Mouse (Mus musculus): ENCODE measurements around the gene Sppl3. TPM values are rescaled to one million over a fixed set of nuclear protein-coding genes. Genes with fewer than 3 reads are reported as not detected.

Gene Sppl3
- polyA plus RNA-seq, 1 experiment from 2014 or later: 39.9 TPM

GRCm38 (mm10) chr5:115055418-115055817 is 44.5 kb downstream of the Sppl3 start:
- Histone ChIP-seq H3K4me1 (ENCODE audit: control insufficient read depth in 2 of 2, insufficient read depth in 2 of 2, low read length in 2 of 2) (peaks cover 19 to 54% of the 10 kb centered on the region in 2 experiments), H3K4me3 (ENCODE audit: control insufficient read depth in 1 of 2, insufficient read depth in 1 of 2, low read depth in 1 of 2, low read length in 2 of 2) (no peak overlapping the region), H3K4me2 (ENCODE audit: low read length) (no peak overlapping the region), H3K36me3 (ENCODE audit: control insufficient read depth, insufficient read depth, low read length) (no peaks in the 10 kb centered on the region), H3K9ac (ENCODE audit: low read length) (no peak overlapping the region), H3K27ac (replicated peaks in 1 of 2; ENCODE audit: control insufficient read depth in 1 of 2, insufficient read depth in 1 of 2, low read depth in 2 of 2, low read length in 2 of 2) (0 out of 4 replicates have a peak overlapping the region, but pooled peaks of 1 of the 2 experiments have one; percentile 12), H3K9me3 (ENCODE audit: control insufficient read depth, low read length) (no peaks in the 10 kb centered on the region), H3K27me3 (ENCODE audit: control insufficient read depth, insufficient read depth, low read length) (no peaks in the 10 kb centered on the region)
- 0 out of 2 replicates have a peak, but pooled peaks have one; percentile 13 for ATAC-seq (ENCODE audit: insufficient number of reproducible peaks, insufficient read depth, low FRiP score, low read depth)
- WGBS: 28% methylated on average over 6 of the region's 6 CpGs

DNA sequence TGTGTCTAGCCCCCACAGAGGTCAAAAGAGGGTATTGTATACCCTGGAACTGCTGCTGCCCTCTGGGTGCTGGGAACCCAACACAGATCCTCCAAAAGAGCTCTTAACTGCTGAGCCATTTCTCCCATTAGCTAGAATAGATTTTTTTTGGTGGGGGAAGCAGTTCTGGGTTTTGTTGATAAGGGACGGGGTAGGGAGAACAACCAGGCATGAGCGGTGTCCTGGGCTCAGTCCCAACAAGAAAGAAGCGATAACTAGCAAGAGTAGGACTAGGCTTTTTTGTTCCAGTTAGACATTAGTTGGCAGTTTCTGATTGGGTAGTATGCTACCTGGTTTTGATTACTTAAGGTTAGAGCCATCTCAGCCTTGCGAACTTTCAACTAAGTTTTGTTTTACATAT is 46.2 kb downstream of the Sppl3 start:
- Histone ChIP-seq H3K4me2 (ENCODE audit: low read length) (no peak overlapping the region), H3K9me3 (ENCODE audit: control insufficient read depth, low read length) (no peaks in the 10 kb centered on the region), H3K9ac (ENCODE audit: low read length) (no peak overlapping the region), H3K27ac (replicated peaks in 1 of 2; ENCODE audit: control insufficient read depth in 1 of 2, insufficient read depth in 1 of 2, low read depth in 2 of 2, low read length in 2 of 2) (no peak overlapping the region), H3K36me3 (ENCODE audit: control insufficient read depth, insufficient read depth, low read length) (no peaks in the 10 kb centered on the region), H3K4me1 (ENCODE audit: control insufficient read depth in 2 of 2, insufficient read depth in 2 of 2, low read length in 2 of 2) (peaks cover 17 to 44% of the 10 kb centered on the region in 2 experiments), H3K27me3 (ENCODE audit: control insufficient read depth, insufficient read depth, low read length) (no peaks in the 10 kb centered on the region), H3K4me3 (ENCODE audit: control insufficient read depth in 1 of 2, insufficient read depth in 1 of 2, low read depth in 1 of 2, low read length in 2 of 2) (no peak overlapping the region)
- no peak for ATAC-seq (ENCODE audit: insufficient number of reproducible peaks, insufficient read depth, low FRiP score, low read depth)
- 76% methylated on average over 4 of the region's 4 CpGs for WGBS

DNA sequence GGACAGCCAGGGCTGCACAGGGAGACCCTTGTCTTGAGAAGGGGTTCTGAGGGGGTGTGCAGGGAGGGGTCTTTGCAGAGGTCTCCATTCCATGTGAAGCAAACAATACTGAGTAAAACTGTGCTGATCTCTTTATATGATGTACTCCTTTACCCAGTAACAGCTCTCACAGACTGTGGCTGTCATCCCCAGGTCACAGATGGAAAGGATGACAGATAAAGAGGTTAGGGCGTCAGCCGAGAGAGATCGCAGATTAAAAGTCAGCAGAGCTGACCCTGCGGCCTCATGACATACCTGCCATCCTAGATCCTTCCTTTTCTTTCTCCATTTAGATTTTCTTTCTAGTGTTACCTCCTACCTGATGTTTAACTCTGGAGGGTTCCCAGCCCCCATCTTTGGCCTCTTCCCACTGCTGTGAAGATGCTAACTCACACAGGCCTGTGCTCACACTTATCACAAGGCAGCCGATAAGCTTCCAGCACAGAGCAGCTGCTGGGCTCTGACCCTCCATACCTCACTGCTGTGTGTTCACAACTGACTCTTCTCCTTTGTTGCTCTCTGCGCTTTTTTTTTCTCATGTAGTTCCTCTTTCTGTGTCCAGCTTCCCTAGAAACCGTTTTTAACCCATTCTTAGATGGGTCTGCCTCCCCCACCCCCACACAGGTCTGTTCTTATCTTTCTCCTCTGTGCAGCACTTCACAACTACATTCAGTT is 47.8 kb downstream of the Sppl3 start:
- ATAC-seq (ENCODE audit: insufficient number of reproducible peaks, insufficient read depth, low FRiP score, low read depth): no peak

GRCm38 (mm10) chr5:115060067-115060695 is 49.2 kb downstream of the Sppl3 start:
- Histone ChIP-seq H3K4me3 (ENCODE audit: control insufficient read depth in 1 of 2, insufficient read depth in 1 of 2, low read depth in 1 of 2, low read length in 2 of 2) (no peak overlapping the region), H3K9ac (ENCODE audit: low read length) (no peak overlapping the region), H3K27ac (replicated peaks in 1 of 2; ENCODE audit: control insufficient read depth in 1 of 2, insufficient read depth in 1 of 2, low read depth in 2 of 2, low read length in 2 of 2) (no peak overlapping the region), H3K27me3 (ENCODE audit: control insufficient read depth, insufficient read depth, low read length) (no peaks in the 10 kb centered on the region), H3K4me2 (ENCODE audit: low read length) (no peak overlapping the region), H3K36me3 (ENCODE audit: control insufficient read depth, insufficient read depth, low read length) (peaks cover 20% of the 10 kb centered on the region), H3K9me3 (ENCODE audit: control insufficient read depth, low read length) (no peaks in the 10 kb centered on the region), H3K4me1 (ENCODE audit: control insufficient read depth in 2 of 2, insufficient read depth in 2 of 2, low read length in 2 of 2) (peaks cover 7 to 25% of the 10 kb centered on the region in 2 experiments)
- ATAC-seq (ENCODE audit: insufficient number of reproducible peaks, insufficient read depth, low FRiP score, low read depth): no peak
- 85% methylated on average over 8 of the region's 8 CpGs for WGBS

More for the DNA sequence above, 47.8 kb downstream of the Sppl3 start:
- Histone ChIP-seq H3K27ac (replicated peaks in 1 of 2; ENCODE audit: control insufficient read depth in 1 of 2, insufficient read depth in 1 of 2, low read depth in 2 of 2, low read length in 2 of 2) (peak overlapping the region in 1 of 2 experiments; percentile 19; a peak in 1 of 4 replicates), H3K27me3 (ENCODE audit: control insufficient read depth, insufficient read depth, low read length) (no peaks in the 10 kb centered on the region), H3K4me1 (ENCODE audit: control insufficient read depth in 2 of 2, insufficient read depth in 2 of 2, low read length in 2 of 2) (peaks cover 10 to 33% of the 10 kb centered on the region in 2 experiments), H3K36me3 (ENCODE audit: control insufficient read depth, insufficient read depth, low read length) (peaks cover 11% of the 10 kb centered on the region; the same call in 1 of the 2 replicates), H3K9ac (ENCODE audit: low read length) (no peak overlapping the region), H3K9me3 (ENCODE audit: control insufficient read depth, low read length) (no peaks in the 10 kb centered on the region), H3K4me3 (ENCODE audit: control insufficient read depth in 1 of 2, insufficient read depth in 1 of 2, low read depth in 1 of 2, low read length in 2 of 2) (no peak overlapping the region), H3K4me2 (ENCODE audit: low read length) (peak overlapping the region; percentile 16; the same call in 1 of the 2 replicates)
- 26% methylated on average over 7 of the region's 7 CpGs for WGBS

- Histone ChIP-seq H3K27me3 (ENCODE audit: control insufficient read depth, insufficient read depth, low read length) (no peaks in the 10 kb centered on the region), H3K4me2 (ENCODE audit: low read length) (no peak overlapping the region), H3K27ac (replicated peaks in 1 of 2; ENCODE audit: control insufficient read depth in 1 of 2, insufficient read depth in 1 of 2, low read depth in 2 of 2, low read length in 2 of 2) (no peak overlapping the region), H3K4me3 (ENCODE audit: control insufficient read depth in 1 of 2, insufficient read depth in 1 of 2, low read depth in 1 of 2, low read length in 2 of 2) (no peak overlapping the region), H3K9me3 (ENCODE audit: control insufficient read depth, low read length) (no peaks in the 10 kb centered on the region), H3K9ac (ENCODE audit: low read length) (no peak overlapping the region), H3K4me1 (ENCODE audit: control insufficient read depth in 2 of 2, insufficient read depth in 2 of 2, low read length in 2 of 2) (peaks cover 7 to 29% of the 10 kb centered on the region in 2 experiments), H3K36me3 (ENCODE audit: control insufficient read depth, insufficient read depth, low read length) (peaks cover 20% of the 10 kb centered on the region)
- no peak for ATAC-seq (ENCODE audit: insufficient number of reproducible peaks, insufficient read depth, low FRiP score, low read depth)
- 81% methylated on average over 3 of the region's 3 CpGs for WGBS
Measured at GRCm38 (mm10) chr5:115060977-115061376, 50.0 kb downstream of the Sppl3 start.

DNA sequence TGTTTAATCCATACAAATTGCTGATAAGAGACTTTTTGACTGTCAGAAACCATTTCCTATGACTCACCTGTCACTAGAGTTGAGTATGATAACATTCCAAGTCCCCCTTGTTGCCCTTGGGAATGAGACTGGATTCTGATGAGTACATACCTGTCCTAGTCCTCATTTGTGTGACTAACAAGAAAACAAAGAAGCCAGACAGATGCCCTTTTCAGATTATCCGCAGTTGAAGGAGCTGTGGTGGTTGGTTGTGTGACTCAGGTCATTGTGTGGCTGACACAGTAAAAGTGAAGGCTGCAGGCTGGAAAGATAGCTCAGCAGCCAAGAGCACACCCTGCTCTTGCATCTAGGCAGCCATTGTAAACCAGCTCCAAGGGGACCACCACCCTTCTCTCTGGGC is 51.6 kb downstream of the Sppl3 start:
- Histone ChIP-seq H3K27me3 (ENCODE audit: control insufficient read depth, insufficient read depth, low read length) (no peaks in the 10 kb centered on the region), H3K9me3 (ENCODE audit: control insufficient read depth, low read length) (no peaks in the 10 kb centered on the region), H3K9ac (ENCODE audit: low read length) (no peak overlapping the region), H3K27ac (replicated peaks in 1 of 2; ENCODE audit: control insufficient read depth in 1 of 2, insufficient read depth in 1 of 2, low read depth in 2 of 2, low read length in 2 of 2) (no peak overlapping the region), H3K4me2 (ENCODE audit: low read length) (no peak overlapping the region), H3K36me3 (ENCODE audit: control insufficient read depth, insufficient read depth, low read length) (peaks cover 20% of the 10 kb centered on the region), H3K4me3 (ENCODE audit: control insufficient read depth in 1 of 2, insufficient read depth in 1 of 2, low read depth in 1 of 2, low read length in 2 of 2) (no peak overlapping the region), H3K4me1 (ENCODE audit: control insufficient read depth in 2 of 2, insufficient read depth in 2 of 2, low read length in 2 of 2) (peaks cover 11 to 40% of the 10 kb centered on the region in 2 experiments)
- ATAC-seq (ENCODE audit: insufficient number of reproducible peaks, insufficient read depth, low FRiP score, low read depth): no peak
- WGBS: 78% methylated on average over 1 of the region's 1 CpGs

GRCm38 (mm10) chr5:115063391-115063790 is 52.5 kb downstream of the Sppl3 start:
- H3K27ac ChIP-seq (replicated peaks in 1 of 2; ENCODE audit: control insufficient read depth in 1 of 2, insufficient read depth in 1 of 2, low read depth in 2 of 2, low read length in 2 of 2): no peak overlapping the region
- 88% methylated on average over 7 of the region's 7 CpGs for WGBS
- H3K9me3 ChIP-seq (ENCODE audit: control insufficient read depth, low read length): no peaks in the 10 kb centered on the region
- H3K4me2 ChIP-seq (ENCODE audit: low read length): no peak overlapping the region
- no peak overlapping the region for H3K4me3 ChIP-seq (ENCODE audit: control insufficient read depth in 1 of 2, insufficient read depth in 1 of 2, low read depth in 1 of 2, low read length in 2 of 2)
- no peak for ATAC-seq (ENCODE audit: insufficient number of reproducible peaks, insufficient read depth, low FRiP score, low read depth)
- no peaks in the 10 kb centered on the region for H3K27me3 ChIP-seq (ENCODE audit: control insufficient read depth, insufficient read depth, low read length)
- peaks cover 16 to 46% of the 10 kb centered on the region in 2 experiments for H3K4me1 ChIP-seq (ENCODE audit: control insufficient read depth in 2 of 2, insufficient read depth in 2 of 2, low read length in 2 of 2)
- peaks cover 20% of the 10 kb centered on the region for H3K36me3 ChIP-seq (ENCODE audit: control insufficient read depth, insufficient read depth, low read length)
- no peak overlapping the region for H3K9ac ChIP-seq (ENCODE audit: low read length)

All from heart, embryonic 14.5 days (tissue).